Mouse (Mus musculus) urinary bladder, postnatal 25 days (tissue): ENCODE data around the gene Cldn34b3.
"Not testable (repeated sequence)": the region's sequence is repeated elsewhere in the genome, so short reads cannot be mapped to it uniquely, and the experiment has no call there.

Source experiments
- DNase-seq: peaks from one replicate; pipeline ENCODE4 v3.0.0; 2022; ENCODE audit warnings: low spot score

Gene Cldn34b3

DNA sequence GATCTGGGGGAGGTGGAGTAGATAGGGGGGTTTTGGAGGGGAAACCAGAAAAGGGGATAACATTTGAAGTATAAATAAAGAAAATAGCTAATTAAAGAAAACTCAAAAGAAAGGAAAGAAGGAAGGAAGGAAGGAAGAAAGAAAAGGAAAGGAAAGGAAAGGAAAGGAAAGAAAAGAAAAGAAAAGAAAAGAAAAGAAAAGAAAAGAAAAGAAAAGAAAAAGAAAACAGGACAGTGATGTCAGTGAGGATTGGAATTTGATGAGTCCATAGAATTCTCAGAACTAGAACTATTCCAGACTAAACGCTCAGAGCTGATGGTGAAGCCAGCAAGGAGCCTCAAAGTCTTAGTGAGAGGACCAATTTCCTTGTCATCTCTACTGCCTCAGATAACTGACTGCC lies at the start of gene Cldn34b3:
Gene Cldn34b3 (plus strand): TSS at position 301 of the 400 bp plus-strand sequence.
- not testable (repeated sequence) for DNase-seq
